Mouse (Mus musculus) MEL (cell line): ENCODE data around the gene Wdr72. TPM values are rescaled to one million over a fixed set of nuclear protein-coding genes. Genes with fewer than 3 reads are reported as not detected.

Experiments
- DNase-seq: peaks from one replicate; pipeline ENCODE4 v3.0.0; 2011; ENCODE audit warnings: low read depth, low spot score
- H3K27ac ChIP-seq: 2 replicates; pipeline ENCODE4 v1.5.1; 2012; ENCODE audit warnings: low read depth, mild to moderate bottlenecking, control low read depth, low read length, moderate library complexity; ENCODE audit not compliant: control insufficient read depth
- H3K27me3 ChIP-seq, 2 experiments: fragments of 150-350 bp in 1 of 2; sonication (generic) in 1 of 2; 2 replicates each; pipeline ENCODE4 v1.6.1; 2012; ENCODE audit warnings: low read length in 2 of 2, mild to moderate bottlenecking in 2 of 2, improper control_type of control experiment in 1 of 2, moderate library complexity in 1 of 2; ENCODE audit not compliant: insufficient read depth in 2 of 2, control insufficient read depth in 1 of 2
- H3K36me3 ChIP-seq, 2 experiments: 2 replicates each; pipeline ENCODE4 v1.6.1; 2012 to 2014; ENCODE audit warnings: low read length in 2 of 2, improper control_type of control experiment in 1 of 2, inconsistent platforms in 1 of 2, mild to moderate bottlenecking in 1 of 2; ENCODE audit not compliant: insufficient read depth in 2 of 2, control insufficient read depth in 1 of 2
- H3K4me1 ChIP-seq, 2 experiments: fragments of 150-350 bp in 1 of 2; sonication (generic) in 1 of 2; 2 replicates each; pipeline ENCODE4 v1.6.1; 2012; ENCODE audit warnings: low read length in 2 of 2, improper control_type of control experiment in 1 of 2, mild to moderate bottlenecking in 1 of 2; ENCODE audit not compliant: insufficient read depth in 2 of 2, control insufficient read depth in 1 of 2
- H3K4me3 ChIP-seq, 2 experiments: fragments of 150-350 bp in 1 of 2; sonication (generic) in 1 of 2; 2 replicates each; pipeline ENCODE4 v1.5.1; 2012; ENCODE audit warnings: low read depth in 2 of 2, low read length in 2 of 2, mild to moderate bottlenecking in 2 of 2, moderate library complexity in 2 of 2, control low read depth in 1 of 2, improper control_type of control experiment in 1 of 2; ENCODE audit not compliant: control insufficient read depth in 1 of 2, insufficient read depth in 1 of 2
- H3K79me2 ChIP-seq: 2 replicates; pipeline ENCODE4 v1.6.1; 2012; ENCODE audit warnings: mild to moderate bottlenecking, low read length, moderate library complexity; ENCODE audit not compliant: control insufficient read depth, poor library complexity, insufficient read depth
- H3K9ac ChIP-seq: 2 replicates; pipeline ENCODE4 v1.6.1; 2012; ENCODE audit warnings: low read depth, mild to moderate bottlenecking, control low read depth, low read length, moderate library complexity; ENCODE audit not compliant: control insufficient read depth, poor library complexity, severe bottlenecking
- H3K9me3 ChIP-seq: fragments of 150-350 bp; sonication (generic); replicated peaks from 2 replicates; pipeline ENCODE4 v1.6.1; 2012; ENCODE audit warnings: mild to moderate bottlenecking, low read length, improper control_type of control experiment, moderate library complexity; ENCODE audit not compliant: insufficient read depth
- CHD1 ChIP-seq: IDR thresholded peaks from 2 replicates; pipeline ENCODE4 v1.6.1; 2012; ENCODE audit warnings: low read depth, mild to moderate bottlenecking, inconsistent platforms, low read length, improper control_type of control experiment
- ELF1 ChIP-seq: IDR thresholded peaks from 2 replicates; pipeline ENCODE4 v1.6.1; 2014; ENCODE audit warnings: low read depth, mild to moderate bottlenecking, inconsistent platforms, low read length, improper control_type of control experiment, moderate library complexity
- EP300 ChIP-seq, 2 experiments: IDR thresholded peaks; 2 replicates each; pipeline ENCODE4 v1.6.1; 2011; ENCODE audit warnings: improper control_type of control experiment in 2 of 2, low read length in 2 of 2, low read depth in 1 of 2, mild to moderate bottlenecking in 1 of 2
- ETS1 ChIP-seq: IDR thresholded peaks from 2 replicates; pipeline ENCODE4 v1.6.1; 2012; ENCODE audit warnings: low read depth, mild to moderate bottlenecking, inconsistent platforms, low read length, improper control_type of control experiment, moderate library complexity
- GABPA ChIP-seq: IDR thresholded peaks from 2 replicates; pipeline ENCODE4 v1.6.1; 2012; ENCODE audit warnings: low read depth, mild to moderate bottlenecking, inconsistent platforms, low read length, improper control_type of control experiment, moderate library complexity
- HCFC1 ChIP-seq: IDR thresholded peaks from 2 replicates; pipeline ENCODE4 v1.6.1; 2012; ENCODE audit warnings: low read depth, mild to moderate bottlenecking, inconsistent platforms, low read length, improper control_type of control experiment, moderate library complexity
- JUND ChIP-seq: IDR thresholded peaks from 2 replicates; pipeline ENCODE4 v1.6.1; 2011; ENCODE audit warnings: low read depth, mild to moderate bottlenecking, improper control_type of control experiment, low read length
- MXI1 ChIP-seq: IDR thresholded peaks from 2 replicates; pipeline ENCODE4 v1.6.1; 2011; ENCODE audit warnings: mild to moderate bottlenecking, low read depth, low read length, improper control_type of control experiment
- NRF1 ChIP-seq: IDR thresholded peaks from 2 replicates; pipeline ENCODE4 v1.6.1; 2014; ENCODE audit warnings: low read depth, mild to moderate bottlenecking, inconsistent platforms, low read length, improper control_type of control experiment, moderate library complexity; ENCODE audit not compliant: poor library complexity, insufficient read depth, severe bottlenecking
- POLR2A ChIP-seq, 2 experiments: IDR thresholded peaks; 2 replicates each; pipeline ENCODE4 v1.6.1; 2011 to 2012; ENCODE audit warnings: low read length in 2 of 2, mild to moderate bottlenecking in 2 of 2, control low read depth in 1 of 2, improper control_type of control experiment in 1 of 2, low read depth in 1 of 2, moderate library complexity in 1 of 2; ENCODE audit not compliant: control insufficient read depth in 1 of 2, insufficient read depth in 1 of 2, poor library complexity in 1 of 2
- POLR2AphosphoS5 ChIP-seq: IDR thresholded peaks from 2 replicates; pipeline ENCODE4 v1.6.1; 2012; ENCODE audit warnings: low read depth, borderline replicate concordance, mild to moderate bottlenecking, inconsistent platforms, low read length, moderate library complexity, mixed read lengths
- RAD21 ChIP-seq: IDR thresholded peaks from 2 replicates; pipeline ENCODE4 v1.6.1; 2011; ENCODE audit warnings: mild to moderate bottlenecking, low read depth, low read length, improper control_type of control experiment
- RCOR1 ChIP-seq: IDR thresholded peaks from 2 replicates; pipeline ENCODE4 v1.6.1; 2012; ENCODE audit warnings: low read depth, mild to moderate bottlenecking, inconsistent platforms, low read length, improper control_type of control experiment
- USF1 ChIP-seq: IDR thresholded peaks from 2 replicates; pipeline ENCODE4 v1.6.1; 2014; ENCODE audit warnings: low read depth, mild to moderate bottlenecking, inconsistent platforms, low read length, improper control_type of control experiment, moderate library complexity
- USF2 ChIP-seq, 2 experiments: IDR thresholded peaks; 2 replicates each; pipeline ENCODE4 v1.6.1; 2011 to 2012; ENCODE audit warnings: improper control_type of control experiment in 2 of 2, low read length in 2 of 2, borderline replicate concordance in 1 of 2, inconsistent platforms in 1 of 2, low read depth in 1 of 2, mild to moderate bottlenecking in 1 of 2; ENCODE audit not compliant: insufficient read depth in 1 of 2
- ZMIZ1 ChIP-seq: IDR thresholded peaks from 2 replicates; pipeline ENCODE4 v1.6.1; 2012; ENCODE audit warnings: low read depth, mild to moderate bottlenecking, inconsistent platforms, low read length, improper control_type of control experiment, moderate library complexity
- ZNF384 ChIP-seq: IDR thresholded peaks from 2 replicates; pipeline ENCODE4 v1.6.1; 2012; ENCODE audit warnings: low read depth, mild to moderate bottlenecking, inconsistent platforms, low read length, improper control_type of control experiment
- polyA plus RNA-seq, 2 experiments: library from polyadenylated mRNA; stranded (reverse) in 1 of 2; unstranded in 1 of 2; fragments of >175 nt in 1 of 2; fragments of >200 nt in 1 of 2; gene quantifications; 2 replicates each; pipeline versions ENCODE4 v1.2.1 to v1.2.4; 2012; ENCODE audit warnings: low replicate concordance in 2 of 2, low read depth in 1 of 2; ENCODE audit not compliant: insufficient read length in 2 of 2, insufficient read depth in 1 of 2, missing spikeins in 1 of 2
- total RNA-seq: library from RNA; depleted of rRNA; stranded (reverse); fragments of 300-350 nt; gene quantifications from 2 replicates; pipeline ENCODE4 v1.2.3, GENCODE M21; 2012

Wdr72 gene
- total and polyA plus RNA-seq, 3 experiments = not detected

DNA sequence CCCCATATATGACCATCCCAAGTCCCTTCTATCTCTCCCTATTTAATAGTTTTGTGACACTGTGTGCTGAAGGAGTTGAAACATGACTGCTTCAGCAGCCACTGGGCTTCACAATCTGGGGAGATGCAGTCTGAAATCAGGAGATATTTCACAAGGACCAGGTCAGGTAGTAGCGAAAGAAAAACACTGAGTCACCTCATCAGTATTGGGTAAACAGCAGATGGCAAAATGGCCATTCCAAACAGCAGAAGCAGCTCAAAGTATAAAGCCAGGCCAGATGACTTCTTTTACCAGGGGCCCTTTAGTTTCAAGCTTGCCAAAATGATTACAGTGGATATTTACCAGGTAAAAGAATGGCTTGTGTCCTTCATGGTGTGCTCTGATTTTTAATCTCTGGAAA, 215.8 kb downstream of the Wdr72 start:
- no peak for DNase-seq
- Histone ChIP-seq H3K9me3 (no peaks in the 10 kb centered on the region), H3K9ac (no peak overlapping the region), H3K79me2 (no peaks in the 10 kb centered on the region), H3K36me3 (no peaks in the 10 kb centered on the region), H3K4me1 (no peaks in the 10 kb centered on the region), H3K27me3 (no peaks in the 10 kb centered on the region), H3K4me3 (no peak overlapping the region), H3K27ac (no peak overlapping the region)
- TF ChIP-seq POLR2A (IDR thresholded peaks at IDR 0.05; ENCODE audit: control insufficient read depth in 1 of 2, insufficient read depth in 1 of 2, low read depth in 1 of 2, low read length in 2 of 2, poor library complexity in 1 of 2) (no peak), MXI1 (no peak), CHD1 (no peak), ELF1 (no peak), USF1 (no peak), USF2 (IDR thresholded peaks at IDR 0.05; ENCODE audit: borderline replicate concordance in 1 of 2, insufficient read depth in 1 of 2, low read depth in 1 of 2, low read length in 2 of 2) (no peak), ETS1 (no peak), JUND (no peak), EP300 (IDR thresholded peaks at IDR 0.05; ENCODE audit: low read depth in 1 of 2, low read length in 2 of 2) (no peak), ZNF384 (no peak), POLR2AphosphoS5 (no peak)
- TF ChIP-seq, all 39 proteins: peak for 0

- H3K36me3 ChIP-seq = no peaks in the 10 kb centered on the region
- no peaks in the 10 kb centered on the region for H3K9me3 ChIP-seq
- TF ChIP-seq GABPA = no peak
- no peak for TF ChIP-seq ZMIZ1
- TF ChIP-seq POLR2A (IDR thresholded peaks at IDR 0.05; ENCODE audit: control insufficient read depth in 1 of 2, insufficient read depth in 1 of 2, low read depth in 1 of 2, low read length in 2 of 2, poor library complexity in 1 of 2) = no peak
- TF ChIP-seq NRF1 = no peak
- TF ChIP-seq RCOR1 = no peak
- no peak for TF ChIP-seq RAD21
- no peak for TF ChIP-seq JUND
- TF ChIP-seq HCFC1 = no peak
- no peaks in the 10 kb centered on the region for H3K27me3 ChIP-seq
- no peak for DNase-seq
- H3K27ac ChIP-seq = no peak overlapping the region
- no peaks in the 10 kb centered on the region for H3K79me2 ChIP-seq
- H3K4me1 ChIP-seq = no peaks in the 10 kb centered on the region
- H3K9ac ChIP-seq = no peak overlapping the region
- no peak overlapping the region for H3K4me3 ChIP-seq
These were observed 218.7 kb downstream of the Wdr72 start for GRCm38 (mm10) chr9:74328821-74329220.
